Mouse (Mus musculus) heart, embryonic 12.5 days (tissue): ENCODE measurements around the gene Fbxo46. TPM values are rescaled to one million over a fixed set of nuclear protein-coding genes. Genes with fewer than 3 reads are reported as not detected.

Experiments
- ATAC-seq: fragments of 200-750 bp; cut with Nextera tagmentation; 2 replicates; pipeline ENCODE4 v1.8.0; 2017; ENCODE audit warnings: moderate TSS enrichment, moderate library complexity; ENCODE audit not compliant: insufficient number of reproducible peaks, low FRiP score
- H3K27ac ChIP-seq: fragments of 300-500 bp; sonication (generic); 2 replicates; pipeline ENCODE4 v1.5.1; 2016; ENCODE audit warnings: mild to moderate bottlenecking, moderate library complexity; ENCODE audit not compliant: poor library complexity, severe bottlenecking
- H3K27me3 ChIP-seq: fragments of 300-500 bp; sonication (generic); replicated peaks from 2 replicates; pipeline ENCODE4 v1.6.1; 2016; ENCODE audit warnings: mild to moderate bottlenecking, moderate library complexity
- H3K36me3 ChIP-seq: fragments of 300-500 bp; sonication (generic); 2 replicates; pipeline ENCODE4 v1.6.1; 2016; ENCODE audit warnings: mild to moderate bottlenecking, moderate library complexity
- H3K4me1 ChIP-seq: fragments of 300-500 bp; sonication (generic); replicated peaks from 2 replicates; pipeline ENCODE4 v1.6.1; 2016; ENCODE audit warnings: mild to moderate bottlenecking
- H3K4me2 ChIP-seq: fragments of 300-500 bp; sonication (generic); 2 replicates; pipeline ENCODE4 v1.6.1; 2016; ENCODE audit warnings: mild to moderate bottlenecking, moderate library complexity
- H3K4me3 ChIP-seq: fragments of 300-500 bp; sonication (generic); 2 replicates; pipeline ENCODE4 v1.5.1; 2016; ENCODE audit warnings: mild to moderate bottlenecking
- H3K9ac ChIP-seq: fragments of 300-500 bp; sonication (generic); 2 replicates; pipeline ENCODE4 v1.6.1; 2016; ENCODE audit warnings: mild to moderate bottlenecking, moderate library complexity
- H3K9me3 ChIP-seq: fragments of 300-500 bp; sonication (generic); replicated peaks from 2 replicates; pipeline ENCODE4 v1.6.1; 2016; ENCODE audit warnings: mild to moderate bottlenecking, moderate library complexity
- WGBS: fragments of 180-500 bp; shearing (Covaris S2); methylation state at CpG from one replicate; pipeline ENCODE4 v1.1.7; 2016; 5-methylcytosine and 5-hydroxymethylcytosine counted together
- polyA plus RNA-seq: library from polyadenylated mRNA; unstranded; fragments of >200 nt; fragmentation: Nextera tagmentation; extraction: Ambion mirVana; gene quantifications from 2 replicates; pipeline ENCODE4 v1.2.1, GENCODE M21; 2016

Gene Fbxo46
- polyA plus RNA-seq, 1 experiment from 2014 or later = 10.2 TPM

DNA sequence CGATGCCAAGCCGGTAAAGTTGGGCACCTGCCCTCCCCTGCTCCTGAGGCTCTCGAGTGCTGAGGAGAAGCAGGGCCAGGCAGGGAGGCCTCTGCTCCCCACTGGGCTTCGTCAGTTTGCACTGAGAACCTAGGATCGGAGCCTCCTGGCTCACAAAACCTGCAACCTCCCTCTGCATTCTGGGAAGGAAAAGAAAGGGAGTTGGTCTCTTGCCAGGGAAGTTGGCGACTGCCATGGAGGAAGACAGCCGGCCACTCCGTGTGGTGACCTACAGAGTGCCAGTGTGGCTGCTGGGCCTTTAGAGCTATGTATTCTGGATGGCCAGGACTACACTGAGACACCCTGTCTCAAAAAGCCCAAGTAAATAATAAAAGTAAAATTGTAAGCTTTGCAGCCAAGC, 35.1 kb downstream of the Fbxo46 start:
- 76% methylated on average over 8 of the region's 8 CpGs for WGBS
- no peak overlapping the region for H3K4me3 ChIP-seq
- no peak for ATAC-seq
- H3K4me2 ChIP-seq = no peak overlapping the region
- no peaks in the 10 kb centered on the region for H3K9me3 ChIP-seq
- H3K9ac ChIP-seq = no peak overlapping the region
- H3K27ac ChIP-seq = no peak overlapping the region
- peaks cover 22% of the 10 kb centered on the region for H3K4me1 ChIP-seq
- peaks cover 13% of the 10 kb centered on the region for H3K27me3 ChIP-seq
- peaks cover 34% of the 10 kb centered on the region for H3K36me3 ChIP-seq

DNA sequence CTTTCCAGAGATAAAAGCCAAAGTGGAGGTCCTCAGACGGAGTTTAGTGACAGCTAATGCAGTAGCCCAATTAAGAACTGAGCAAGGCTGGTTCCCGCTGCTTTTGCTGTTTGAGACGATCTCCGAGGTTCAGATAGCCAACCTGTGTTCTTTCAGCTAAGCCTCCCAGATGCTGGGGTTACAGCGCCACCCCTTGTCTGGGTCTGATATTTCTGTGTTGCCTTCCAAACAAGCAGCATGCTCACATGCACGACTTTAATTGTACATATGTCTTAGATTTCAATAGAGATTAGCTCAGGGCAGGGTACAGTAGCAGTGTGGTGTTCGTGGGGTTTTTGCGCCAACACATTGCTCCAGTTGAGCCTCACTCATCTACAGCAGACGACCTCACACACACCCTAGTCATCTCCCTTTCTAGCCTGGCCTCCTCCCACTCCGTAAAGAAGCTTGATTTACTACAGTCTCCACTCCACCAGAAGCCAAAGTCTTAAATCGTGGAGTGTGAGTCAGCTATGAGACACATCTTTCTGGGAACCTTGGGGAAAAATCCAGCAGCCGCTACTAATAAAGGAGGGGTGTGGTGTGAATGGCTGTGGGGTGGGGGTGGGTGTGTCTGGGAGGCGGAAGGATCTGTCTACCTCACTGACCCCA, 36.3 kb downstream of the Fbxo46 start:
- Histone ChIP-seq H3K27me3 (peaks cover 14% of the 10 kb centered on the region), H3K9ac (no peak overlapping the region), H3K4me3 (no peak overlapping the region), H3K27ac (no peak overlapping the region), H3K36me3 (peaks cover 34% of the 10 kb centered on the region), H3K9me3 (no peaks in the 10 kb centered on the region), H3K4me1 (peaks cover 22% of the 10 kb centered on the region), H3K4me2 (no peak overlapping the region)
- 59% methylated on average over 13 of the region's 13 CpGs for WGBS
- ATAC-seq = no peak

DNA sequence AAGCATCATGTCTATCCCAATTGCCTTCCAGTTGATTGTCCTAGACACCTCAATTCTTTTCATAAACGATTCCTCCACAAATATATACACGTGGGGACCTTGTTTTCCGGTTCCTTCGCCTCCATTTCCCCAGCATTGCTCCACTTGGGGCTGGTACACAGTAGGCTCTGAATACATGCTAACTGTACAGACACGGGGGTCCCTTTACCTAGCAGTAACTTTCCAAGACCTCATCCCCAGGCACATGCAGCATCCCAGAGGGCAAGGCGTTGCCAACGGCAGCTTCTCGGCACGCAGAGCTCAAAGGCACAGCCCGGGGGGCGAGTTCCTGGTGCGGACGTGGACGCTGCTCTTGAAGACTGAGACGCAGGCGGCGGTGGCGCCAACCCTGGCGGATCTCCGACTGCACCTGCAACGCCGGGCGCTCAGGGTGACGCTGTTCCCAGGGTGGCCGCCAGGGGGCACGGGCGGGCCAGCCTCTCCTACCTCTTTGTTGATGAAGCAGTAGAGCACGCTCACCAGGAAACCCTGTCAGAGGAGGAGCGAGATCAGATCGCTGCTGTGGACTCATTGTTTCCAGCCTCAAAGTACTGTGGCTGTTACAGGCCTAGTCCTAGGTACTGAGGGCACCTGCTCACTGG, 37.6 kb downstream of the Fbxo46 start:
- Histone ChIP-seq H3K9me3 (no peaks in the 10 kb centered on the region), H3K4me2 (peak overlapping the region; percentile 58), H3K27me3 (peaks cover 18% of the 10 kb centered on the region), H3K4me3 (peak overlapping the region; percentile 7; the same call in 1 of the 2 replicates), H3K36me3 (peaks cover 21% of the 10 kb centered on the region), H3K9ac (peak overlapping the region; percentile 55; the same call in 1 of the 2 replicates), H3K4me1 (peaks cover 21% of the 10 kb centered on the region), H3K27ac (0 out of 2 replicates have a peak overlapping the region, but pooled peaks have one; percentile 8)
- 6% methylated on average over 30 of the region's 30 CpGs for WGBS
- ATAC-seq = peak; percentile 67

DNA sequence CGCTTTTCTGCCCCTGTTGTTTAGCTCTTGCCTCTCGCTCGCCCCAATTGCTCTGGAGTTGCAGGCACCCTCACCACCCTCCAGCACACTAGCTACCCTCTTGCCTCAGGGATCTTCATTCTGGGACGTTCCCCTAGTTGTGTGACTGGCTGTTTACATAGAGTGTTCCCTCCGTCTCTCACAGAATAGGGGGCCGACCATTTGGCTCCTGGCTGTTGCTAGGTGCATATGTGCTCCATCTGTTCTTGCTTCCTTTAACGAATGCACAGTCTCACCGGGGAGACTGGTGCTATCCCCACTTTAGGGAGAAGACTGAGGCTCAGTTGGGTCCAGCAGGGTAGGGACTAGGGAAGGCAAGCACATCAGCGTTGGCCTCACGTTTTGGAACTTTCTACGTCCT, 38.9 kb downstream of the Fbxo46 start:
- H3K36me3 ChIP-seq = peaks cover 9% of the 10 kb centered on the region
- peaks cover 23% of the 10 kb centered on the region for H3K4me1 ChIP-seq
- no peak overlapping the region for H3K4me2 ChIP-seq
- H3K9ac ChIP-seq = no peak overlapping the region
- ATAC-seq = no peak
- H3K9me3 ChIP-seq = no peaks in the 10 kb centered on the region
- H3K27ac ChIP-seq = no peak overlapping the region
- peaks cover 26% of the 10 kb centered on the region for H3K27me3 ChIP-seq
- H3K4me3 ChIP-seq = no peak overlapping the region
- 67% methylated on average over 11 of the region's 11 CpGs for WGBS

DNA sequence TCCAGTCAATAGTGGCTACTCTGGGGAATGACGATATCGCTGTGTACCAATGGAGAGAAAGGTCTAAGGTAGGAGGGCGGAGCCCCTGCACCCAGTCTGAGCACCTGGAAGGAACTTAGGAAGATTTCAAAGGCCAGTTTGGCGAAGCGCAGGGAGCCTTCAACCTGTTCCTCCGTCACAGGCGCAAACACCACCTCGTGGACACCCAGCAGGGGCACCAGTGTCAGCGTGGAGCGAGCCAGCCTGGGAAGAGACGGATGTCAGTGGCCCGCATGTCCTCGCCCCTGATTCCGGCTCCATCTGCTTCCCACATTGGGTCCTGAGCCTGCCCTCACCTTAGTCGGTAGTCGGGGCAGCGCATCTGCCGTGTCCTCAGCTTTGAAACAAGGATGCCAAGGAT, 39.8 kb downstream of the Fbxo46 start:
- 18% methylated on average over 18 of the region's 18 CpGs for WGBS
- Histone ChIP-seq H3K4me2 (peak overlapping the region; percentile 83), H3K9ac (peak overlapping the region; percentile 42; the same call in 1 of the 2 replicates), H3K9me3 (no peaks in the 10 kb centered on the region), H3K4me3 (peak overlapping the region; percentile 46; the same call in 1 of the 2 replicates), H3K36me3 (0 out of 2 replicates have a peak, but pooled peaks cover 1% of the 10 kb centered on the region), H3K27me3 (peaks cover 30% of the 10 kb centered on the region), H3K4me1 (peaks cover 31% of the 10 kb centered on the region), H3K27ac (no peak overlapping the region)
- ATAC-seq = no peak

DNA sequence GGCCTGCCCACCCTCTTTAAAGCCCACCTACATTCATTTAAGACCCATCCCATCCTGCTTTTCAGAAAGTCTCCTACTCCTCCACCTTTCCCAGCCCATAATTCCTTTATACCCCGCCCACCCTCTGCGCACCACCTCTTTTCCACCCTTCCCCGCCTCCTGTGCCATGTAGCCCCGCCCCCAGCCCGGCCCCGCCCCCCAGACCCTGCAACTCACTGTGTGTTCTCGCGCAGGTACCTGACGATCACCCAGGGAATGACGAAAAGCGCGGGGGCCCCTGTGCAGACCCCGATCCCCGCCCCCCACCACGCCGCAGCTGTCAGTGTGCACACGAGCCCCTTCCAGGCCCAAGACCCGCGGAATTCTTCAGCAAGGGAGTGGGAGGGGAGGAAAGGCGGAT, 40.5 kb downstream of the Fbxo46 start:
- 2% methylated on average over 20 of the region's 20 CpGs for WGBS
- Histone ChIP-seq H3K4me2 (peak overlapping the region; percentile 83), H3K9me3 (no peaks in the 10 kb centered on the region), H3K36me3 (no peaks in the 10 kb centered on the region), H3K9ac (peak overlapping the region; percentile 70), H3K27ac (no peak overlapping the region), H3K27me3 (peaks cover 30% of the 10 kb centered on the region), H3K4me3 (peak overlapping the region; percentile 46), H3K4me1 (peaks cover 38% of the 10 kb centered on the region)
- peak; percentile 49; the same call in 1 of the 2 replicates for ATAC-seq

DNA sequence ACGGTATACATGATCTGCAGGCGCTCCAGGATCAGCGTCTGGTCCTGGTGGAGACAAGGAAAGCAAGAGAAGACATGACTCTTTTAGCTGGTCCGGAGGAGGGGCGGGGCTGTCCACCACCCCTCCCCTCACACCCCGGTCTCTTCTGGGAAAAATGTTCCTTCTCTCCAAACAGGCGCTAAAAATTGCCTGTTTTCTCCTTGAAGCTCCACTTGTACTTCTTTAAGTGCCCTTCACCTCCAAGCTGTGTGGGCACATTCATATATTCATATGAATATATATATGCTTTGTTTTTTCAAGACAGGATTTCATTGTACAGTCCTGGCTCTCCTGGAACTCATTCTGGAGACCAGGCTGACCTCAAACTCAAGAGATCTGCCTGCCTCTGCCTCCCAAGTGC, 43.3 kb downstream of the Fbxo46 start:
- H3K27me3 ChIP-seq = peaks cover 30% of the 10 kb centered on the region
- H3K4me1 ChIP-seq = peaks cover 44% of the 10 kb centered on the region
- ATAC-seq = no peak

DNA sequence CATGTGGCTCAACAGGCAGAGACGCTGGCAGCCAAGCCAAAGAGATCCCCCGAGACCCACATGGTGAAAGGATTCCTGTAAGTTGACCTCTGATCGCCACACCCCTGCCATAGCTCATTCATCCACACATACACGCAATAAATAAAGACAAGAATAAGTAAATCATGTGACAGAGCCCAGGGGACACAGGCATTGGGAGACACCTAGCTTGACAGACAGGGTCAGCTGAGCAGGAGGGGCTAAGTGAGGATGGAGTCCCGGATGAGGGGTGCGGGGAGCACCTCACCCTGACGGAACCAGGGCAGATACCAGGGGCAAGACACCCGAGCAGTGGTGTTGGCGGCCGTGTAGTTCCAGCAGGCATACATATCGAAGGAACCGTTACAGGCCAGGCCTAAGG, 44.1 kb downstream of the Fbxo46 start:
- peak overlapping the region; percentile 27; the same call in 1 of the 2 replicates for H3K9ac ChIP-seq
- H3K4me3 ChIP-seq = no peak overlapping the region
- WGBS = 29% methylated on average over 12 of the region's 12 CpGs
- H3K4me2 ChIP-seq = peak overlapping the region; percentile 63
- H3K4me1 ChIP-seq = peaks cover 50% of the 10 kb centered on the region
- no peak for ATAC-seq
- peaks cover 25% of the 10 kb centered on the region for H3K27me3 ChIP-seq
- H3K27ac ChIP-seq = no peak overlapping the region
- peaks cover 7% of the 10 kb centered on the region for H3K9me3 ChIP-seq
- no peaks in the 10 kb centered on the region for H3K36me3 ChIP-seq

More for the DNA sequence above, 43.3 kb downstream of the Fbxo46 start:
- Histone ChIP-seq H3K9ac (no peak overlapping the region), H3K9me3 (peaks cover 7% of the 10 kb centered on the region), H3K27ac (no peak overlapping the region), H3K36me3 (no peaks in the 10 kb centered on the region), H3K4me2 (no peak overlapping the region), H3K4me3 (no peak overlapping the region)
- WGBS = 77% methylated on average over 7 of the region's 7 CpGs

DNA sequence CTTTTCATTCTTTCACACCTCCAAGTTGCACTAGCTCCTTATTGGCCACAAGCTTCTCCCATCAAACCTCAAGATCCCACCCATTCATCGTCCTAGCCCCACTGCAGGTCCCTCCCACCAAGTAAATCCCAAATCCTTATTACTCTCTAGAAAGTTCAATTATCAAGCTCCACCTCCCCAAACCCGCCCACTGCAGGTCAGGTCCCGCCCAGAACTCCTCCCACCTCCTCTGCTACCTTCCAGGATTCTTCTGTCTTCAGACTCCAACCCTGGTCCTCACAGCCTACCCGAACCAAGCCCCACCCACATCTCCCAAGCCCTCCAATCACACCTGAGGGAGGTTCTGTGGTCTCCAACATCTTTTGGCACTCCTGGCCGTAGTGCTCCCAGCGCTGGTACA, 44.5 kb downstream of the Fbxo46 start:
- H3K9me3 ChIP-seq = peaks cover 7% of the 10 kb centered on the region
- peak overlapping the region; percentile 27 for H3K9ac ChIP-seq
- 5% methylated on average over 6 of the region's 6 CpGs for WGBS
- peaks cover 23% of the 10 kb centered on the region for H3K27me3 ChIP-seq
- no peak overlapping the region for H3K27ac ChIP-seq
- H3K36me3 ChIP-seq = no peaks in the 10 kb centered on the region
- ATAC-seq = no peak
- peak overlapping the region; percentile 36; the same call in 1 of the 2 replicates for H3K4me3 ChIP-seq
- peaks cover 54% of the 10 kb centered on the region for H3K4me1 ChIP-seq
- H3K4me2 ChIP-seq = peak overlapping the region; percentile 63

DNA sequence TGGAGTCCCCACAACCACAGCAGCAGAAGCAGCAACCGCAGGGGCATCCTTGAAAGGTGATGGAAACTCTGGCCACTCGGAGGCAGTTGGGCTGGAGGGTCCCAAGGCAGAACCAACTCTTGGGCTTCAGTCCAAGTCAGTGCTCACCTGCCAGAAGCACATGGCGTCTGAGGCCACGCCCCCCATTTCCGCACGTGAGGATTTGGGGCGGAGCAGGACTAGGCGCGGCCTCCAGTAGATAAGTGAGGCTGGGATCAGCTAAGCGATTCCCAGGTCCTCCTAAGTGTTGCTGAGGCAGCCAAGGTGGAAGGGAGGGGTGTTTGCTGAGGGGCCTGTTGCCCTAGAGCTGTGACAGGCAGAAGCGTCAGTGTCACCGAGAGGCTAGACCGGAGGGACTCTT, 45.3 kb downstream of the Fbxo46 start:
- H3K9ac ChIP-seq = peak overlapping the region; percentile 57; the same call in 1 of the 2 replicates
- peak; percentile 53; the same call in 1 of the 2 replicates for ATAC-seq
- H3K36me3 ChIP-seq = no peaks in the 10 kb centered on the region
- H3K27me3 ChIP-seq = peaks cover 15% of the 10 kb centered on the region; the same call in 1 of the 2 replicates
- 2% methylated on average over 13 of the region's 13 CpGs for WGBS
- H3K4me3 ChIP-seq = peak overlapping the region; percentile 36
- peaks cover 7% of the 10 kb centered on the region for H3K9me3 ChIP-seq
- H3K4me1 ChIP-seq = peaks cover 54% of the 10 kb centered on the region
- peak overlapping the region; percentile 63 for H3K4me2 ChIP-seq
- peak overlapping the region; percentile 34; the same call in 1 of the 2 replicates for H3K27ac ChIP-seq

DNA sequence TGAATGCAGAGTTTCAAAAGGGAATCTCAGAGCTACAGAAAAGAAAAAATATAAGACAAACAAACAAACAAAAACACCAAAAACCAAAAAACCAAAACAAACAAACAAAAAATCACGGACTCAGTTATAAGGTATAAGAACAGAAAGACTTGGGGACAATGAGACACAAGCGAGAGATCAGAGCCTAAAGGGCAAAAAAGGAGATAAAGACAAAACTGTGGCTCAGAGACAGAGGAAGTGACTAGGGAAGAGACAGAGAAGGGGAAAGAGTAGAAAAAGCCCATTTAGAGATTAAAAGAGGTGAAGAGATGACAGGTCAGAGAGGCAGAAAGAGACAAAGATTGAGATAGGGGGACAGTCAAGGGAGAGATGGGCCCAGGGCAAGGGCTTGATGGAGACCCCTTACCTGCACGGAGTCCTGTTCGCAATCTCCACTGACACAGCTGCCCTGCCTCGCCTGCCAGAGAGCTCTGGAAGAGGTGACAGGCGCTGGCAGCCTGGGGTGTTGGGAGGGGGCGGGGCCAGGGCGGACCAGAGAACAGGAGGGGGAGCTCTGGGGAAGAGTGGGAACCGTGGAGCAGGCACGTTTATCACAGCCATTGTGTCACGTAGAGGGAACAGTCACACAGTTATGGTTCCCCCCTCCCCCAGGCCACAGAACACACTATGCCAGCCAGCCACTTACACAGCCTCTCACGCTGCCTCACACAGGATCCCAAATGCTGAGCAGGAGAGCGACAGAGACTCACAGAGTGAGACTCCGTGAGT, 46.2 kb downstream of the Fbxo46 start, which contains the start of gene Gipr:
Gipr (minus strand) TSS at position 472 of the 768 bp plus-strand sequence.
- no peaks in the 10 kb centered on the region for H3K36me3 ChIP-seq
- WGBS = 7% methylated on average over 14 of the region's 14 CpGs
- H3K4me2 ChIP-seq = peak within 1 kb of the TSS; percentile 63
- peaks cover 15% of the 10 kb centered on the region; the same call in 1 of the 2 replicates for H3K27me3 ChIP-seq
- peak; percentile 68 for ATAC-seq
- peaks cover 7% of the 10 kb centered on the region for H3K9me3 ChIP-seq
- H3K4me1 ChIP-seq = peaks cover 56% of the 10 kb centered on the region
- H3K9ac ChIP-seq = peak within 1 kb of the TSS; percentile 57
- peak within 1 kb of the TSS; percentile 92 for H3K27ac ChIP-seq
- H3K4me3 ChIP-seq = peak within 1 kb of the TSS; percentile 36
